Mouse (Mus musculus) neural tube, embryonic 11.5 days (tissue): ENCODE measurements around the gene Esrrg. TPM values are rescaled to one million over a fixed set of nuclear protein-coding genes. Genes with fewer than 3 reads are reported as not detected.

Experiments used
- ATAC-seq: fragments of 200-750 bp; cut with Nextera tagmentation; 2 replicates; pipeline ENCODE4 v1.8.0; 2017; ENCODE audit warnings: moderate number of reproducible peaks, mild to moderate bottlenecking, moderate TSS enrichment, moderate library complexity; ENCODE audit not compliant: insufficient read depth, low FRiP score, low TSS enrichment
- DNase-seq: peaks from one replicate; pipeline ENCODE4 v3.0.0-alpha.2; 2015; ENCODE audit warnings: low spot score
- H3K27ac ChIP-seq: fragments of 300-500 bp; sonication (generic); 2 replicates; pipeline ENCODE4 v1.5.1; 2014; ENCODE audit warnings: low read depth, mild to moderate bottlenecking, low read length
- H3K27me3 ChIP-seq: fragments of 300-500 bp; sonication (generic); 2 replicates; pipeline ENCODE4 v1.6.1; 2014; ENCODE audit warnings: mild to moderate bottlenecking, low read length, mixed read lengths; ENCODE audit not compliant: control insufficient read depth, insufficient read depth
- H3K36me3 ChIP-seq: fragments of 300-500 bp; sonication (generic); 2 replicates; pipeline ENCODE4 v1.6.1; 2014; ENCODE audit warnings: mild to moderate bottlenecking, low read length, moderate library complexity, mixed read lengths; ENCODE audit not compliant: control insufficient read depth, insufficient read depth
- H3K4me1 ChIP-seq: fragments of 300-500 bp; sonication (generic); 2 replicates; pipeline ENCODE4 v1.6.1; 2014; ENCODE audit warnings: low read length, mixed read lengths; ENCODE audit not compliant: control insufficient read depth, insufficient read depth
- H3K4me2 ChIP-seq: fragments of 300-500 bp; sonication (generic); 2 replicates; pipeline ENCODE4 v1.6.1; 2014; ENCODE audit warnings: low read depth, mild to moderate bottlenecking, moderate library complexity
- H3K4me3 ChIP-seq: fragments of 300-500 bp; sonication (generic); 2 replicates; pipeline ENCODE4 v1.5.1; 2014; ENCODE audit warnings: low read depth, low read length
- H3K9ac ChIP-seq: fragments of 300-500 bp; sonication (generic); 2 replicates; pipeline ENCODE4 v1.6.1; 2014; ENCODE audit warnings: mild to moderate bottlenecking, low read length
- H3K9me3 ChIP-seq: fragments of 300-500 bp; sonication (generic); 2 replicates; pipeline ENCODE4 v1.6.1; 2016; ENCODE audit warnings: low read length; ENCODE audit not compliant: control insufficient read depth
- WGBS: fragments of 180-500 bp; shearing (Covaris S2); extraction: QIAGEN DNeasy Blood & Tissue Kit; methylation state at CpG from one replicate; pipeline ENCODE4 v1.1.7; 2014; 5-methylcytosine and 5-hydroxymethylcytosine counted together
- polyA plus RNA-seq: library from polyadenylated mRNA; unstranded; fragments of >200 nt; fragmentation: Nextera tagmentation; extraction: Ambion mirVana; gene quantifications from 2 replicates; pipeline ENCODE4 v1.2.1, GENCODE M21; 2014

Gene Esrrg
- polyA plus RNA-seq, 1 experiment from 2014 or later: 12.7 TPM

DNA sequence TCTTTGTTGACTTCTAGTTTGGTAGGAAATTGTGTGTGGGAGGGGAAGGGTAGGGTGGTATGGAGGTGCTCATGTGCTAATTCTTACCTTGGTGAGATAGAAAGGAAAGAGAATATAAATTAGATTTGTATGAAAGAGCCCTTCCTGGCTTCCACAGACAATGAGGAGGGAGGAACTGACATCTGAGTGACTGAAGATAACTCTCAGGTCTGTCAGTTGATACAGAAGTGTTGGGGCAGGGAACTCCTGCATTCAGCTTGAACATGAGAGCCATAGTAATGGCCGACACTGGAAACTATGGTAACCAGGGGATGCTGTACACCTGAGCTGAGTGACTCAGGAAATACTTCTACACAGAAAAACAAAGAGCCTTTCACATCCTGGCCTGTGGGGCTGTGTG lies 550.1 kb downstream of the Esrrg start:
- DNase-seq: no peak
- WGBS: 88% methylated on average over 1 of the region's 1 CpGs

DNA sequence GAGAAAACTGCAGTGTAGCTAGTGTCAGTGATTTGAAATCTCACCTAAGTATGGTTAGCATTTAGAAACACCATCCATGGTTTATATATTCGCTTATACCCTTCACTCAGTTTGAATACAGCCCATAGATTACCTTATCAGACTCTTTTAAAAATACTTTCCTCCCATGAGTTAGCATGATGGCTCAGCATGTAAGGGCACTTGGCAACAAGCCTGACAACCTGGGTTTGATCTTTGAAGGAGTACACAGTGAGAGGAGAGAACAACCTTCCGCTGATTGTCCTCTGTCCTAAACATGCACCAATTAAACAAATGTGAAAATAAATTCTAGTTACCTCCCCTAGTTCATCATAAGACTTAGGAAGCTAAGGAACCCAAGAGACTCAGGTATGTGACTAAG lies 550.5 kb downstream of the Esrrg start:
- Histone ChIP-seq H3K27me3 (no peaks in the 10 kb centered on the region), H3K9ac (no peak overlapping the region), H3K27ac (no peak overlapping the region), H3K36me3 (no peaks in the 10 kb centered on the region), H3K4me1 (no peaks in the 10 kb centered on the region), H3K4me2 (no peak overlapping the region), H3K4me3 (no peak overlapping the region), H3K9me3 (no peaks in the 10 kb centered on the region)
- DNase-seq (no peak), ATAC-seq (no peak)
- WGBS: 81% methylated on average over 2 of the region's 2 CpGs

More for the DNA sequence above, 550.1 kb downstream of the Esrrg start:
- no peak for ATAC-seq
- Histone ChIP-seq H3K4me2 (no peak overlapping the region), H3K27ac (no peak overlapping the region), H3K27me3 (no peaks in the 10 kb centered on the region), H3K4me1 (no peaks in the 10 kb centered on the region), H3K9me3 (no peaks in the 10 kb centered on the region), H3K36me3 (no peaks in the 10 kb centered on the region), H3K4me3 (no peak overlapping the region), H3K9ac (no peak overlapping the region)

DNA sequence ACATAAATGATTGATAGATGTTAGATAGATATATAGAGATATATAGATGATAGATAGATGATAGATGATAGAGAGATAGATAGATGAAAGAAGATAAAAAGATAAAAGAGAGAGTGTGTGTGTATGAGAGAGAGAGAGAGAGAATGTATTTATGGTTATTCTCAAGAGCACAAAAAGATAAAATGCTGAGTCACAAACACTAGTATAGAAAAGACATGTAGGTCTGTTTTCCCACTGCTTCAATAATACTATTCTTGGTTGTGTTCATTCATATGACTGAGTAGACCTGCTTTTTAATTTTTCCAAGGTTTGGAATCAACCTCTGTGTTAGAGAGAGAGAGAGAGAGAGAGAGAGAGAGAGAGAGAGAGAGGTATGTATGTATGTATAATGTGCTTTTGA lies 554.5 kb downstream of the Esrrg start:
- no peak overlapping the region for H3K4me2 ChIP-seq
- H3K36me3 ChIP-seq: no peaks in the 10 kb centered on the region
- no peaks in the 10 kb centered on the region for H3K9me3 ChIP-seq
- DNase-seq (no peak), ATAC-seq (no peak)
- H3K9ac ChIP-seq: no peak overlapping the region
- no peaks in the 10 kb centered on the region for H3K27me3 ChIP-seq
- H3K27ac ChIP-seq: no peak overlapping the region
- no peak overlapping the region for H3K4me3 ChIP-seq
- no peaks in the 10 kb centered on the region for H3K4me1 ChIP-seq

- ATAC-seq: no peak
- Histone ChIP-seq H3K27me3 (no peaks in the 10 kb centered on the region), H3K27ac (no peak overlapping the region), H3K4me3 (no peak overlapping the region), H3K9me3 (no peaks in the 10 kb centered on the region), H3K4me2 (no peak overlapping the region), H3K4me1 (no peaks in the 10 kb centered on the region), H3K36me3 (no peaks in the 10 kb centered on the region), H3K9ac (no peak overlapping the region)
- WGBS: 74% methylated on average over 6 of the region's 6 CpGs
- DNase-seq: no peak
Observed at GRCm38 (mm10) chr1:188164251-188164650, 555.7 kb downstream of the Esrrg start.

GRCm38 (mm10) chr1:188173859-188174258 lies 565.3 kb downstream of the Esrrg start:
- DNase-seq: no peak
- no peak overlapping the region for H3K27ac ChIP-seq
- H3K4me2 ChIP-seq: no peak overlapping the region
- H3K4me1 ChIP-seq: no peaks in the 10 kb centered on the region
- 65% methylated on average over 1 of the region's 1 CpGs for WGBS
- no peaks in the 10 kb centered on the region for H3K36me3 ChIP-seq
- H3K4me3 ChIP-seq: no peak overlapping the region
- ATAC-seq: no peak
- no peaks in the 10 kb centered on the region for H3K9me3 ChIP-seq
- no peak overlapping the region for H3K9ac ChIP-seq
- no peaks in the 10 kb centered on the region for H3K27me3 ChIP-seq

GRCm38 (mm10) chr1:188182951-188183350 lies 574.4 kb downstream of the Esrrg start:
- DNase-seq: no peak
- 91% methylated on average over 5 of the region's 5 CpGs for WGBS
- Histone ChIP-seq H3K4me3 (no peak overlapping the region), H3K27me3 (no peaks in the 10 kb centered on the region), H3K4me2 (no peak overlapping the region), H3K9me3 (no peaks in the 10 kb centered on the region), H3K27ac (no peak overlapping the region), H3K9ac (no peak overlapping the region), H3K36me3 (no peaks in the 10 kb centered on the region), H3K4me1 (peaks cover 12% of the 10 kb centered on the region)
- ATAC-seq: no peak

DNA sequence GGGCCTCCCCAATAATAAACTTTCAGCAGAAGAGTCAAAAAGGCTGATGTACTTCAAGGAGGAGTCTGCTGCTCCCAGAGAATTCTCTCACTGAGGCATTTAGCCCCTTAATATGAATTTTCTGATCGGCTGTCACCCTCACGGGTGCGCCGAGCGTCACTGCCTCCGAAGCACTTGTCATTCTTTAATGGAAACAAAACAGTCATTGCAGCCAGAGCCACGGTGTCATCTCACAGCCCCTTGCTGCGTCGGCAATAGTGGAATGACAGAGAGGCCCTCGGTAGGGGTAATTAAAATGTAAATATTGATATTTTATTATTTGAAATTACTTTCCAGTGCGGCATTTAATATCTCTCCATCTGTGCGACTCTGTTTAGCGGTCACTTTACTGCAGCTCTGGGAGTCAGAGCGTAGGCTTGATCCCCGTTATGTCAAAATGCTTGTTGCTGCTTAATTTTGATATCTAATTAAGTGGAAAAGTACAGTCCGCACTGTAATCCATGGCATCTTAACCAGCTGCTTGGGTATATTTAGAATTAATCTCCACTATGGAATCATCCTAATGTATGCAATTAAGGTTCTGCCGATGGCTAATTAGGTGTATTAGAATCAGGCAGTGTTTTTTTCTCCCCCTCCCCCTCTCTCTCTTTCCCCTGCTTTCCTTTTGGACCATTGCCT lies 578.0 kb downstream of the Esrrg start:
- H3K36me3 ChIP-seq: no peaks in the 10 kb centered on the region
- H3K27me3 ChIP-seq: no peaks in the 10 kb centered on the region
- no peak for DNase-seq
- no peak overlapping the region for H3K27ac ChIP-seq
- H3K9me3 ChIP-seq: no peaks in the 10 kb centered on the region
- peaks cover 12% of the 10 kb centered on the region for H3K4me1 ChIP-seq
- 66% methylated on average over 17 of the region's 17 CpGs for WGBS
- H3K4me3 ChIP-seq: no peak overlapping the region
- no peak overlapping the region; the same call in 1 of the 2 replicates for H3K9ac ChIP-seq
- ATAC-seq: no peak
- no peak overlapping the region for H3K4me2 ChIP-seq

- WGBS: 92% methylated on average over 2 of the region's 2 CpGs
- Histone ChIP-seq H3K27ac (no peak overlapping the region), H3K4me2 (no peak overlapping the region), H3K4me1 (0 out of 2 replicates have a peak, but pooled peaks cover 5% of the 10 kb centered on the region), H3K27me3 (no peaks in the 10 kb centered on the region), H3K9ac (no peak overlapping the region), H3K9me3 (no peaks in the 10 kb centered on the region), H3K36me3 (no peaks in the 10 kb centered on the region), H3K4me3 (no peak overlapping the region)
- DNase-seq (no peak), ATAC-seq (no peak)
Observed at GRCm38 (mm10) chr1:188192971-188193370, 584.4 kb downstream of the Esrrg start.

DNA sequence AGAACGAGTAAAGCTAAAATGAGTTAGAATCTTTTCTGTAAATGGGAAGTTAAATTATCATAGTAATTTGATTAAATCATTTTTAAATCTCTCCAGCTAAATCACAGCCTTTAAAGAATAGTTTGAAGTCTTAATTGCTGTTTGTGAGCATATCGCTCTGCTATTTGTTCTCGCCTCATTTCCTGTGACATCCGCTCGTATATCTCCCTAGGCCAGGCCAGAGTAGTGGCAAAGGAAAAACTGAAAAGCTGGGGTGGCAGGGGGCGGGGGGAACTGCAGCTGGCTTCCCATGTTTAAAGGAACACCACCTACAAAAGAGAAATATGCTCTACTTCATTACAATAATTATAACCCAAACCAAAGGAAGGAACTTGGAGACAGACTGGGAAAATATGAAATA lies 598.8 kb downstream of the Esrrg start:
- ATAC-seq (no peak), DNase-seq (no peak)
- 53% methylated on average over 6 of the region's 6 CpGs for WGBS
- Histone ChIP-seq H3K9me3 (no peaks in the 10 kb centered on the region), H3K9ac (no peak overlapping the region), H3K27ac (no peak overlapping the region), H3K4me2 (no peak overlapping the region), H3K27me3 (no peaks in the 10 kb centered on the region), H3K4me1 (no peaks in the 10 kb centered on the region), H3K36me3 (no peaks in the 10 kb centered on the region), H3K4me3 (no peak overlapping the region)
